Mouse (Mus musculus) lung, postnatal 0 days (tissue): ENCODE results near the gene Spg11.

ENCODE experiments used
- CTCF ChIP-seq: IDR thresholded peaks from 2 replicates; pipeline ENCODE4 v1.5.1; 2016; ENCODE audit warnings: antibody characterized with exemption, mild to moderate bottlenecking
- EP300 ChIP-seq: IDR thresholded peaks from 2 replicates; pipeline ENCODE4 v1.6.1; 2016; ENCODE audit warnings: antibody characterized with exemption, mild to moderate bottlenecking, control low read depth

DNA sequence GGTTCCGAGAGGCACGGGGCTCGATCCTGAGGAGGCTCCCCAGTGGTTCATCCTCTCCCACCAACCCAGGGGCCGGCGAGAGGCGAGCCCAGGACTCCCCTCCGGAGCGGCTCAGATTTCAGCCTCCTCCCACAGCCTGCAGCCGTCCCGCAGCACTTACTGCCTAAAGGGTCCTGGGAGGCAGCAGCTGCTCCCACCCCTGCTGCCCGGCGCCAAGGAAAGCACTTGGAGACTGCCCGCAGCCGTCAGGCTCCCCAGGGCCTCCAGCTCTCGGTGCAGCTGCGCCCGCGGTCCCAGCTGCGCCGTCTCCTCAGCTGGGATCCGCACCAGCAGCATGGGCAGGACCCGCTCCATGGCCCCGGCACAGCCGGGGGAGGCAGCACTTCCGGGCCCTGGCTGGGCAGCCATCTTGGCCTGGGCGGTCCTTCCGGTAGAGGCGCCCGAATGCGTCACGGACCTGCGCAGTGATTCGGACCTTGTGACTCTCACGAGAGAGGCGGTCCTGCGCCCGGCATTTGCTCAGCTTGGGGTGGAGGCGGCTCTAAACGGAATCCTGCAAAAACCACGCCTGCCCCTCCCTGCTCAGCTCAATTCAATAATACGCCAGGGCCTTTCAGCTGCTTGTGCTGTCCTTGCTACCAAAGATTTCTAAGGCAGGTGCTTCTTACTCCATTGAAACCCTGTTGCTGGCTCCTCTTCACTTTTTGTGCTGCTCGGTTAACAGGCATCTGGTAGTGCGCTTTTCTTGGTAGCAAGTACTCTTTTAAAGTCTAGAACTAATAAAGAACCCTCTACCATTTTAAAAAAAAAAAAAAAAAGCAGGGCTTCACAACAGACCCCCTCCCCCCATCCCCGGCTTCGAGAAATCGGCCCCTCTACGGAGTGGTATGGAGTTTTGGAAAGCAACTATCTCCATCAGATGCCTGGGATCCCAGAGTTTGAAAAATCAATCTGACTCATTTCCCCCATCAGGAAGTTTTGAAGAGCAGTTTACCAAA is at the start of gene Spg11:
- TF ChIP-seq CTCF, result peak; percentile 6; the same call in 1 of the 2 replicates
- TF ChIP-seq EP300, result peak; percentile 51; the same call in 1 of the 2 replicates
